Mouse (Mus musculus) embryonic facial prominence, embryonic 14.5 days (tissue): ENCODE results near the gene Bmp7. TPM values are rescaled to one million over a fixed set of nuclear protein-coding genes. Genes with fewer than 3 reads are reported as not detected.

Experiments
- ATAC-seq: fragments of 200-750 bp; cut with Nextera tagmentation; 2 replicates; pipeline ENCODE4 v1.8.0; 2017; ENCODE audit warnings: low read depth, moderate number of reproducible peaks, moderate TSS enrichment
- DNase-seq: peaks from one replicate; pipeline ENCODE4 v3.0.0-alpha.2; 2015; ENCODE audit warnings: low spot score
- H3K27ac ChIP-seq: fragments of 300-500 bp; sonication (generic); replicated peaks from 2 replicates; pipeline ENCODE4 v1.5.1; 2014; ENCODE audit warnings: low read depth, mild to moderate bottlenecking, low read length, moderate library complexity
- H3K27me3 ChIP-seq: fragments of 300-500 bp; sonication (generic); replicated peaks from 2 replicates; pipeline ENCODE4 v1.6.1; 2014; ENCODE audit warnings: low read length; ENCODE audit not compliant: control insufficient read depth, insufficient read depth
- H3K36me3 ChIP-seq: fragments of 300-500 bp; sonication (generic); 2 replicates; pipeline ENCODE4 v1.6.1; 2014; ENCODE audit warnings: low read length, mixed read lengths; ENCODE audit not compliant: control insufficient read depth, insufficient read depth
- H3K4me1 ChIP-seq: fragments of 300-500 bp; sonication (generic); 2 replicates; pipeline ENCODE4 v1.6.1; 2014; ENCODE audit warnings: antibody characterized with exemption, low read length; ENCODE audit not compliant: control insufficient read depth, insufficient read depth
- H3K4me2 ChIP-seq: fragments of 300-500 bp; sonication (generic); 2 replicates; pipeline ENCODE4 v1.6.1; 2014; ENCODE audit warnings: low read depth, mild to moderate bottlenecking, low read length, moderate library complexity, mixed read lengths
- H3K4me3 ChIP-seq: fragments of 300-500 bp; sonication (generic); 2 replicates; pipeline ENCODE4 v1.5.1; 2014; ENCODE audit warnings: low read depth, mild to moderate bottlenecking, low read length
- H3K9ac ChIP-seq: fragments of 300-500 bp; sonication (generic); 2 replicates; pipeline ENCODE4 v1.6.1; 2014; ENCODE audit warnings: low read depth, mild to moderate bottlenecking, low read length, moderate library complexity, mixed read lengths
- H3K9me3 ChIP-seq: fragments of 300-500 bp; sonication (generic); 2 replicates; pipeline ENCODE4 v1.6.1; 2016; ENCODE audit warnings: low read length; ENCODE audit not compliant: control insufficient read depth
- WGBS: fragments of 180-500 bp; shearing (Covaris S2); extraction: QIAGEN DNeasy Blood & Tissue Kit; methylation state at CpG from one replicate; pipeline ENCODE4 v1.1.7; 2014; 5-methylcytosine and 5-hydroxymethylcytosine counted together
- polyA plus RNA-seq: library from polyadenylated mRNA; unstranded; fragments of >200 nt; fragmentation: Nextera tagmentation; extraction: Ambion mirVana; gene quantifications from 2 replicates; pipeline ENCODE4 v1.2.1, GENCODE M21; 2014

The Bmp7 gene
- polyA plus RNA-seq, 1 experiment from 2014 or later: 25.6 TPM

DNA sequence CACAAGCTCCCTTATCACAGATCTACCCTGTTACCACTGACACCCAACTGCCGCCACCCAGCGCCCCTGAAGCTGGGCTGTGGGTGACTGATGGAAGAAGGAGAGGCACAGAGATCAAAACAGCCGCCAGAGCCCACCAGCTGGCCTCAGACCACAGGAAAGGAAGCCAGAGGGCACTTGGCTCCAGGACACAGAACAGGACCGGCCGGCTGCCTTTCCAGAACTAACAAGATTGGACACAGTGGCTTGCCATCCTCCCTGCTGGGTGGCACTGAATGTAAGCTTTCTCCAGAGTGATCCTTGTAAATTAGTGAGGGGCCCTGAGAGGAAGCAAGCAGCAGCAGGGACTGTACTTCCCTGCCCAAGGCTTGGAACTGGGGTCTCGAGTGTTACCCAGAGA lies 30.7 kb downstream of the Bmp7 start:
- DNase-seq: peak; percentile 70
- Histone ChIP-seq H3K27ac (no peak overlapping the region), H3K9ac (no peak overlapping the region), H3K27me3 (no peaks in the 10 kb centered on the region), H3K4me3 (no peak overlapping the region), H3K4me1 (peaks cover 28% of the 10 kb centered on the region; the same call in 1 of the 2 replicates), H3K36me3 (peaks cover 15% of the 10 kb centered on the region; the same call in 1 of the 2 replicates), H3K9me3 (no peaks in the 10 kb centered on the region), H3K4me2 (no peak overlapping the region)
- ATAC-seq: peak; percentile 27; the same call in 1 of the 2 replicates
- 36% methylated on average over 6 of the region's 6 CpGs for WGBS

DNA sequence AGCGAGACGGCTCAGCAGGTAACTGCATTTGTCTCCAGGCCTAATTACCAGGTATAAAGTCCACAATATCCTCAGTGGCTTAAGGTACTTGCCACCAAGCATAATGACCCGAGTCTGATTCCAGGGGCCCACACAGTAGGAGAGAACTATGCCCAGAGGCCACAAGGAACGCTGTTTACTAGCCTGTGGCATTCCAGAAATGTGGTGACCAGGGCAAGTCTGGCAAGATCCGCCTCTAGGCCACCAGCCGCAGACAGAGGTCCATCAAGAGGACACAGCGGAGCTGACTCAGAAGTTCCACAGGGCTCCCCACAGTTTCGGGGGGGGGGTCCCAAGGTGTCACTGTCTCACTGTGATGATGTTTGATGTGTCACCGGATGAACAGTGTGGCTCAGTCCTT lies 34.0 kb downstream of the Bmp7 start:
- H3K4me1 ChIP-seq: peaks cover 28% of the 10 kb centered on the region; the same call in 1 of the 2 replicates
- H3K27ac ChIP-seq: no peak overlapping the region
- DNase-seq (no peak), ATAC-seq (no peak)
- H3K4me3 ChIP-seq: no peak overlapping the region
- H3K9me3 ChIP-seq: no peaks in the 10 kb centered on the region
- 67% methylated on average over 9 of the region's 9 CpGs for WGBS
- no peaks in the 10 kb centered on the region for H3K27me3 ChIP-seq
- no peak overlapping the region for H3K4me2 ChIP-seq
- no peak overlapping the region for H3K9ac ChIP-seq
- H3K36me3 ChIP-seq: 0 out of 2 replicates have a peak, but pooled peaks cover 3% of the 10 kb centered on the region

DNA sequence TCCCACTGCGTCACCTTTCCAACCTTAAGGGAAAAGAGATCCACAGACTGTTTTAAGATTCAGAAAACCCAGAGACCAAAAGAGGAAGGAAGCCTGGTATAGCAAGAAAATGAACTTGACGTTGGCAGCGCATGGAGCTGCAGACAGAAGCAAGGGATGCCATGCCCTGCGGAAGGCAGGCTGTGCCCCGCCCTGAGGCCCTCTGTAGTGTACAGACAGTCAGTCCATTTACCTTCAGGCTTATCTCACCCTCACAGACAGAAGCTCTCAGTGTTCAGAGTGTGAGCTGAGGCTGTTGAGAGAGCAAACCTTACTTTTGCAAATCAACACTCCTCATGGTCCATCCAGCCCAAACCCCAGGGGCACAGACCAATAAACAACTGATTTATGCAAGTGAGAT lies 35.1 kb downstream of the Bmp7 start:
- WGBS: 84% methylated on average over 5 of the region's 5 CpGs
- Histone ChIP-seq H3K9me3 (no peaks in the 10 kb centered on the region), H3K4me2 (no peak overlapping the region), H3K4me1 (peaks cover 25% of the 10 kb centered on the region; the same call in 1 of the 2 replicates), H3K27ac (no peak overlapping the region), H3K36me3 (no peaks in the 10 kb centered on the region), H3K27me3 (no peaks in the 10 kb centered on the region), H3K9ac (no peak overlapping the region), H3K4me3 (no peak overlapping the region)
- ATAC-seq (no peak), DNase-seq (no peak)

GRCm38 (mm10) chr2:172904614-172905013 lies 35.5 kb downstream of the Bmp7 start:
- H3K27ac ChIP-seq: no peak overlapping the region
- no peaks in the 10 kb centered on the region for H3K9me3 ChIP-seq
- H3K27me3 ChIP-seq: no peaks in the 10 kb centered on the region
- ATAC-seq (no peak), DNase-seq (no peak)
- no peak overlapping the region for H3K4me2 ChIP-seq
- WGBS: 87% methylated on average over 6 of the region's 6 CpGs
- peaks cover 21% of the 10 kb centered on the region; the same call in 1 of the 2 replicates for H3K4me1 ChIP-seq
- no peak overlapping the region for H3K4me3 ChIP-seq
- 0 out of 2 replicates have a peak, but pooled peaks cover under 1% of the 10 kb centered on the region for H3K36me3 ChIP-seq
- no peak overlapping the region for H3K9ac ChIP-seq

DNA sequence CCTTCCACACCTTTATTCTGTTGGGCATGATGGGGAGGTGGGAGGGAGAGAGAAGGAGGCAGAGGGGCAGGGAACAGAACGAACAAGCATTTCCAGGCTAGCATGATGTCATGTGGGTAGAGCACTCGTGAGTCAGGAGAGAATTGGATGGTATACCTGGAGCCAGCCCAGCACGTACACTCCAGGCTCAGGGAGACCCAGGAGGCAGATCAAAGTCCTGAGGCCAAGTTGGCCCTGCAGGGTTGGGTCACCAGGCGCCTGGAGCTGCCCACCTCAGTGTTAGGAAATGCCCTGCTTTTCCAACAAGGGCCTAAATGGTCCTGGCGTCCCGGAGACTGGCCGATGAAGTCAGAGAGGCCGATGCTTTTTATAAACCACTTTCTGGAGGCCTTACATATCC lies 36.6 kb downstream of the Bmp7 start:
- Histone ChIP-seq H3K4me3 (no peak overlapping the region), H3K9ac (no peak overlapping the region), H3K9me3 (0 out of 2 replicates have a peak, but pooled peaks cover 4% of the 10 kb centered on the region), H3K27ac (no peak overlapping the region), H3K27me3 (no peaks in the 10 kb centered on the region), H3K36me3 (0 out of 2 replicates have a peak, but pooled peaks cover 5% of the 10 kb centered on the region), H3K4me2 (no peak overlapping the region), H3K4me1 (peaks cover 10% of the 10 kb centered on the region; the same call in 1 of the 2 replicates)
- no peak for DNase-seq
- WGBS: 74% methylated on average over 8 of the region's 8 CpGs
- ATAC-seq: no peak

DNA sequence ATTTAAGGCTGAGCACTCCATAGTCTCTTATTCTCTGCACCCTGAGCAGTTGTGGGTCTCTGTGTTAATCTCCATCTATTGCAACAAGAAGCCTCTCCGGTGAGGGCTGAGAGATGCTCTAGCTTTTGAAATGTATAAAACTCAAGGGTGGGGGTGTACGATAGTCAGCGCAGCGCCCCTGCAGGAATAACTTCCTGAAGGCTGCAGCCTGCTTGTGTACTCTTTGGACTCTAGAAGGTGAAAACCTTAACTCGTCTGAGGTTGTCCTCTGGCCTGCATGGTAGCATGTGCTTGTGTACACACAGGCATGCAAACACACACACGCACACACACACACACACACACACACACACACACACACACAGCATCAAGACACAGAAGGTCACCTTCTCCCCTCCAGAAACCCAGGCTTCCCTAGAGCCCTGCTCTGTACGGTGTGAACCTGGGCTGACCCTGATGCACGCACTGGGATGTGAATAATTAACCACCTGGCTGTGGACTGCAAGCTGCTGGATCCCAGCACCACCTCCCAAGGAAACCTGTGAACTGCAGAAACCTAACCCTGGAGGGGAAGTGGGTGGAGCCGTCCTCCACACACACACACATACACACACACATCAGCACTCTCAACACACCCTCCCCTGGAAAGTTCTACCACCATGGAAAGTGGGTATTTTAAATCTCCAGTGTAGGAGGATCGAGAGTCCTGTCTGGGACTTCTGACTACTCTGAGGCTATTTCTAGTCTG lies 39.0 kb downstream of the Bmp7 start:
- no peak overlapping the region for H3K9ac ChIP-seq
- 60% methylated on average over 9 of the region's 10 CpGs for WGBS
- peak; percentile 86 for ATAC-seq
- H3K9me3 ChIP-seq: 0 out of 2 replicates have a peak, but pooled peaks cover 10% of the 10 kb centered on the region
- DNase-seq: no peak
- no peak overlapping the region for H3K4me3 ChIP-seq
- H3K27ac ChIP-seq: no peak overlapping the region
- no peak overlapping the region for H3K4me2 ChIP-seq
- H3K36me3 ChIP-seq: peaks cover 5% of the 10 kb centered on the region; the same call in 1 of the 2 replicates
- no peaks in the 10 kb centered on the region for H3K4me1 ChIP-seq
- no peaks in the 10 kb centered on the region for H3K27me3 ChIP-seq

- WGBS: 68% methylated on average over 15 of the region's 15 CpGs
- Histone ChIP-seq H3K27ac (no peak overlapping the region), H3K4me2 (no peak overlapping the region), H3K9ac (no peak overlapping the region), H3K27me3 (no peaks in the 10 kb centered on the region), H3K9me3 (no peaks in the 10 kb centered on the region), H3K4me1 (peaks cover 20% of the 10 kb centered on the region; the same call in 1 of the 2 replicates), H3K4me3 (no peak overlapping the region), H3K36me3 (peaks cover 32% of the 10 kb centered on the region)
- ATAC-seq: peak; percentile 7; the same call in 1 of the 2 replicates
- no peak for DNase-seq
Observed at GRCm38 (mm10) chr2:172889756-172890443, 50.2 kb downstream of the Bmp7 start.

GRCm38 (mm10) chr2:172889222-172889621 lies 50.9 kb downstream of the Bmp7 start:
- H3K4me3 ChIP-seq: no peak overlapping the region
- peaks cover 32% of the 10 kb centered on the region for H3K36me3 ChIP-seq
- H3K9ac ChIP-seq: no peak overlapping the region
- no peak overlapping the region for H3K27ac ChIP-seq
- no peaks in the 10 kb centered on the region for H3K9me3 ChIP-seq
- ATAC-seq: peak; percentile 69; the same call in 1 of the 2 replicates
- peaks cover 20% of the 10 kb centered on the region; the same call in 1 of the 2 replicates for H3K4me1 ChIP-seq
- DNase-seq: peak; percentile 46
- H3K4me2 ChIP-seq: no peak overlapping the region
- 47% methylated on average over 12 of the region's 12 CpGs for WGBS
- H3K27me3 ChIP-seq: no peaks in the 10 kb centered on the region
